Mouse (Mus musculus): Measurements from ENCODE around the gene 1700010B08Rik. TPM values are rescaled to one million over a fixed set of nuclear protein-coding genes. Genes with fewer than 3 reads are reported as not detected.

1700010B08Rik gene
- polyA plus RNA-seq (2015; fragmentation: Nextera tagmentation; extraction: Ambion mirVana): not detected in 2 replicates

GRCm38 (mm10) chr2:173719115-173719514 is at the start of gene 1700010B08Rik:
Gene 1700010B08Rik (plus strand): TSS chr2:173719415.

GRCm38 (mm10) chr2:173737222-173737989 is 18.2 kb downstream of the 1700010B08Rik start, which contains the start of gene Vapb:
Gene Vapb (plus strand): TSS chr2:173737511.

Other genes with a start within 250 kb of the 1700010B08Rik start
- not detected in 2 replicates for gene 1700021F07Rik, start 196.8 kb upstream of the 1700010B08Rik start, polyA plus RNA-seq (2015; fragmentation: Nextera tagmentation; extraction: Ambion mirVana)
- gene Ankrd60, start 141.1 kb upstream of the 1700010B08Rik start, polyA plus RNA-seq (2015; fragmentation: Nextera tagmentation; extraction: Ambion mirVana): not detected in 2 replicates
- gene Rab22a, start 59.7 kb upstream of the 1700010B08Rik start, polyA plus RNA-seq (2015; fragmentation: Nextera tagmentation; extraction: Ambion mirVana): 15.2 and 19.2 TPM in 2 replicates
- gene Vapb, start 18.1 kb downstream of the 1700010B08Rik start, polyA plus RNA-seq (2015; fragmentation: Nextera tagmentation; extraction: Ambion mirVana): 5.4 and 6.1 TPM in 2 replicates

Measured in spleen, postnatal 0 days (tissue).